Mouse (Mus musculus) B cell, adult 67 days (primary cell): Measurements from ENCODE around the gene Sulf2. TPM values are rescaled to one million over a fixed set of nuclear protein-coding genes. Genes with fewer than 3 reads are reported as not detected.

Experiments
- total RNA-seq, 2 experiments: library from RNA; stranded (reverse); gene quantifications; 4 replicates each; pipeline ENCODE4 v1.2.4; 2023

Sulf2 gene
- total RNA-seq: under 1 TPM in 1 of 2 experiments, not detected in 1; 0.23 TPM

GRCm38 (mm10) chr2:166155454-166155815, at the start of gene Sulf2:
Gene Sulf2 (minus strand): TSS chr2:166155663.

Other genes with a start within 250 kb of the Sulf2 start
- 100 to 1,000 TPM; 198 to 206 TPM for gene Ncoa3, start 163.0 kb downstream of the Sulf2 start, total RNA-seq